Mouse (Mus musculus) cortical plate, adult 2 months (tissue): ENCODE measurements at regions not wholly inside any gene's neighbourhood (a gene's known extent, or its start where the extent isn't known, plus 50 kb on each side); places are given as distances from the start of the nearest gene placed in this dataset.

ENCODE experiments used
- CTCF ChIP-seq: fragments of 200-500 bp; IDR thresholded peaks from 2 replicates; pipeline ENCODE4 v1.5.1; 2011; ENCODE audit warnings: mild to moderate bottlenecking, control low read depth, low read length; ENCODE audit not compliant: insufficient read depth; ENCODE audit errors: extremely low read depth
- POLR2A ChIP-seq: fragments of 200-500 bp; IDR thresholded peaks from 2 replicates; pipeline ENCODE4 v1.6.1; 2011; ENCODE audit warnings: mild to moderate bottlenecking, low read length, control low read depth; ENCODE audit not compliant: insufficient read depth; ENCODE audit errors: extremely low read depth

- TF ChIP-seq CTCF (no peak), POLR2A (no peak)
Measured at GRCm38 (mm10) chr4:105460689-105461005, 303.5 kb downstream of the Plpp3 start.
